Mouse (Mus musculus): ENCODE measurements around the gene Mcrip2. TPM values are rescaled to one million over a fixed set of nuclear protein-coding genes. Genes with fewer than 3 reads are reported as not detected.

Mcrip2 gene
- polyA plus RNA-seq (2016; fragmentation: Nextera tagmentation; extraction: Ambion mirVana) = 13.6 and 22.0 TPM in 2 replicates

GRCm38 (mm10) chr17:25868601-25869191 lies at the start of gene Mcrip2:
Mcrip2 (minus strand) TSS chr17:25868764.
- WGBS = under 1% methylated on average over 24 of the region's 24 CpGs
- DNase-seq (ENCODE audit: low spot score) = no peak
- Histone ChIP-seq H3K4me3 (peak within 1 kb of the TSS; percentile 78), H3K27ac (peak within 1 kb of the TSS; percentile 71), H3K4me1 (peaks cover 29% of the 10 kb centered on the region), H3K9me3 (replicated peaks) (no peaks in the 10 kb centered on the region), H3K36me3 (no peaks in the 10 kb centered on the region), H3K27me3 (ENCODE audit: low read depth, poor library complexity, severe bottlenecking) (no peaks in the 10 kb centered on the region)

- WGBS = 82% methylated on average over 9 of the region's 9 CpGs
- H3K27ac ChIP-seq = no peak overlapping the region
- no peak for DNase-seq (ENCODE audit: low spot score)
Measured at GRCm38 (mm10) chr17:25918037-25918750, 49.6 kb upstream of the Mcrip2 start.

GRCm38 (mm10) chr17:25916931-25917647 lies 48.5 kb upstream of the Mcrip2 start:
- Histone ChIP-seq H3K27ac (no peak overlapping the region), H3K9me3 (replicated peaks) (no peaks in the 10 kb centered on the region), H3K4me3 (no peak overlapping the region), H3K27me3 (ENCODE audit: low read depth, poor library complexity, severe bottlenecking) (no peaks in the 10 kb centered on the region), H3K4me1 (peaks cover 21% of the 10 kb centered on the region), H3K36me3 (peaks cover 34% of the 10 kb centered on the region)
- DNase-seq (ENCODE audit: low spot score) = no peak
- 87% methylated on average over 8 of the region's 8 CpGs for WGBS

More at GRCm38 (mm10) chr17:25918037-25918750, 49.6 kb upstream of the Mcrip2 start:
- Histone ChIP-seq H3K4me3 (peak overlapping the region; percentile 72), H3K4me1 (peaks cover 21% of the 10 kb centered on the region), H3K27me3 (ENCODE audit: low read depth, poor library complexity, severe bottlenecking) (no peaks in the 10 kb centered on the region), H3K36me3 (peaks cover 29% of the 10 kb centered on the region), H3K9me3 (replicated peaks) (no peaks in the 10 kb centered on the region)

- Histone ChIP-seq H3K4me3 (no peak overlapping the region), H3K27me3 (ENCODE audit: low read depth, poor library complexity, severe bottlenecking) (no peaks in the 10 kb centered on the region), H3K9me3 (replicated peaks) (no peaks in the 10 kb centered on the region), H3K36me3 (peaks cover 47% of the 10 kb centered on the region), H3K4me1 (peaks cover 15% of the 10 kb centered on the region), H3K27ac (no peak overlapping the region)
- WGBS = 88% methylated on average over 4 of the region's 4 CpGs
- no peak for DNase-seq (ENCODE audit: low spot score)
Measured at GRCm38 (mm10) chr17:25914295-25914694, 45.7 kb upstream of the Mcrip2 start.

GRCm38 (mm10) chr17:25913877-25914275 lies 45.3 kb upstream of the Mcrip2 start:
- no peaks in the 10 kb centered on the region for H3K27me3 ChIP-seq (ENCODE audit: low read depth, poor library complexity, severe bottlenecking)
- WGBS = 86% methylated on average over 1 of the region's 1 CpGs
- no peaks in the 10 kb centered on the region for H3K9me3 ChIP-seq (replicated peaks)
- no peak overlapping the region for H3K27ac ChIP-seq
- H3K4me3 ChIP-seq = no peak overlapping the region
- peaks cover 14% of the 10 kb centered on the region for H3K4me1 ChIP-seq
- peaks cover 47% of the 10 kb centered on the region for H3K36me3 ChIP-seq
- DNase-seq (ENCODE audit: low spot score) = no peak

GRCm38 (mm10) chr17:25913186-25913876 lies 44.8 kb upstream of the Mcrip2 start:
- Histone ChIP-seq H3K4me3 (no peak overlapping the region), H3K9me3 (replicated peaks) (no peaks in the 10 kb centered on the region), H3K36me3 (peaks cover 47% of the 10 kb centered on the region), H3K4me1 (peaks cover 9% of the 10 kb centered on the region), H3K27me3 (ENCODE audit: low read depth, poor library complexity, severe bottlenecking) (no peaks in the 10 kb centered on the region), H3K27ac (no peak overlapping the region)
- DNase-seq (ENCODE audit: low spot score) = no peak
- 87% methylated on average over 14 of the region's 14 CpGs for WGBS

- Histone ChIP-seq H3K27ac (no peak overlapping the region), H3K4me1 (no peaks in the 10 kb centered on the region), H3K4me3 (no peak overlapping the region), H3K27me3 (ENCODE audit: low read depth, poor library complexity, severe bottlenecking) (no peaks in the 10 kb centered on the region), H3K9me3 (replicated peaks) (no peaks in the 10 kb centered on the region), H3K36me3 (peaks cover 39% of the 10 kb centered on the region)
- no peak for DNase-seq (ENCODE audit: low spot score)
- WGBS = 87% methylated on average over 4 of the region's 4 CpGs
Measured at GRCm38 (mm10) chr17:25911816-25912215, 43.3 kb upstream of the Mcrip2 start.

DNA sequence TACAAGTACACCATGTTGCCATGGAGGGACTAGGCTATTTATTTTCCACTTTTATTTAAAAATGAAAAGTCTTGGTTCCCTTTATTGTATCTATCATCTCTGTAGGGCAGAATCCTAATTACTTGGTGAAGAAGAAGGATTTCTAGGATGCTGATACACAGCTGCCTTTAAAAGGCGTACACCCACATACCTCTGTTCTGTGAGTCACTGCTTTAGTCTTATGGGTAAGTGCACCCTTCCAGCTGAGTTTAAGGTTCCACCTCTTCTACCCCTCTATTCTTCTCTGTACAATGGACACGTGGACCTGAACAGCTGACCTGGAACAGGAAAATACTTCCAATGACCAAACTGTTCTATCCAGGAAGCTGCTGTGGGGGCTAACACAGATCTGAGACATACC lies 39.1 kb upstream of the Mcrip2 start:
- H3K9me3 ChIP-seq (replicated peaks) = no peaks in the 10 kb centered on the region
- no peak overlapping the region for H3K27ac ChIP-seq
- no peaks in the 10 kb centered on the region for H3K4me1 ChIP-seq
- H3K36me3 ChIP-seq = peaks cover 29% of the 10 kb centered on the region
- no peak for DNase-seq (ENCODE audit: low spot score)
- no peak overlapping the region for H3K4me3 ChIP-seq
- WGBS = 90% methylated on average over 2 of the region's 2 CpGs
- no peaks in the 10 kb centered on the region for H3K27me3 ChIP-seq (ENCODE audit: low read depth, poor library complexity, severe bottlenecking)

GRCm38 (mm10) chr17:25903061-25903460 lies 34.5 kb upstream of the Mcrip2 start:
- no peak for DNase-seq (ENCODE audit: low spot score)
- H3K36me3 ChIP-seq = peaks cover 30% of the 10 kb centered on the region
- H3K9me3 ChIP-seq (replicated peaks) = no peaks in the 10 kb centered on the region
- WGBS = 85% methylated on average over 3 of the region's 3 CpGs
- H3K4me3 ChIP-seq = no peak overlapping the region
- H3K27me3 ChIP-seq (ENCODE audit: low read depth, poor library complexity, severe bottlenecking) = no peaks in the 10 kb centered on the region
- no peak overlapping the region for H3K27ac ChIP-seq
- no peaks in the 10 kb centered on the region for H3K4me1 ChIP-seq

GRCm38 (mm10) chr17:25900193-25900592 lies 31.6 kb upstream of the Mcrip2 start:
- no peaks in the 10 kb centered on the region for H3K27me3 ChIP-seq (ENCODE audit: low read depth, poor library complexity, severe bottlenecking)
- no peak for DNase-seq (ENCODE audit: low spot score)
- no peak overlapping the region for H3K27ac ChIP-seq
- peaks cover 10% of the 10 kb centered on the region for H3K4me1 ChIP-seq
- 94% methylated on average over 1 of the region's 1 CpGs for WGBS
- H3K9me3 ChIP-seq (replicated peaks) = no peaks in the 10 kb centered on the region
- H3K4me3 ChIP-seq = no peak overlapping the region
- peaks cover 19% of the 10 kb centered on the region for H3K36me3 ChIP-seq

DNA sequence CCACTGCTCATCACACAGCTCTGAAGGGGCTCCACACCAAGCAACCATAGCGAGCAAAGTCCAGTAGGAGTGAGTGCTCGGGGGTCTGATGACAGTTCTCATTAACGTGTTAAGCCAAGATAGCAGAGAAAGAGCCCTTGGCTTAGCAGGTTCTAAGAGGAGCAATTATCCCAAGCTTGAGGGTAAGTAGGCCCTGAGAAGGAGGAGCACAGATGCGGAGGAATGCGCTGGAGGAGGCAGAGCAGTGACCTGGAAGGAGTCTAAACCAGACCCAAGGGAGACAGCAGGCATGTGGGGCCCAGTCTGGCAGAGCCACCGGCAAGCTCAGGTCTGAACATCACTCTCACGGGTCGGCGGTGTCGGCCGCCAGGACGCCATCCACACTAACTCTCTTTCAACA lies 27.3 kb upstream of the Mcrip2 start:
- Histone ChIP-seq H3K36me3 (peaks cover 14% of the 10 kb centered on the region), H3K27me3 (ENCODE audit: low read depth, poor library complexity, severe bottlenecking) (no peaks in the 10 kb centered on the region), H3K9me3 (replicated peaks) (no peaks in the 10 kb centered on the region), H3K4me1 (peaks cover 15% of the 10 kb centered on the region), H3K4me3 (no peak overlapping the region), H3K27ac (no peak overlapping the region)
- DNase-seq (ENCODE audit: low spot score) = no peak
- 66% methylated on average over 12 of the region's 12 CpGs for whole genome bisulfite sequencing

- 33% methylated on average over 2 of the region's 2 CpGs for WGBS
- H3K27me3 ChIP-seq (ENCODE audit: low read depth, poor library complexity, severe bottlenecking) = no peaks in the 10 kb centered on the region
- no peak overlapping the region for H3K4me3 ChIP-seq
- H3K4me1 ChIP-seq = peaks cover 15% of the 10 kb centered on the region
- no peak overlapping the region for H3K27ac ChIP-seq
- H3K9me3 ChIP-seq (replicated peaks) = no peaks in the 10 kb centered on the region
- no peak for DNase-seq (ENCODE audit: low spot score)
- H3K36me3 ChIP-seq = peaks cover 12% of the 10 kb centered on the region
Measured at GRCm38 (mm10) chr17:25895415-25895814, 26.9 kb upstream of the Mcrip2 start.
